Mouse (Mus musculus): ENCODE measurements around the gene Dnah5.

DNA sequence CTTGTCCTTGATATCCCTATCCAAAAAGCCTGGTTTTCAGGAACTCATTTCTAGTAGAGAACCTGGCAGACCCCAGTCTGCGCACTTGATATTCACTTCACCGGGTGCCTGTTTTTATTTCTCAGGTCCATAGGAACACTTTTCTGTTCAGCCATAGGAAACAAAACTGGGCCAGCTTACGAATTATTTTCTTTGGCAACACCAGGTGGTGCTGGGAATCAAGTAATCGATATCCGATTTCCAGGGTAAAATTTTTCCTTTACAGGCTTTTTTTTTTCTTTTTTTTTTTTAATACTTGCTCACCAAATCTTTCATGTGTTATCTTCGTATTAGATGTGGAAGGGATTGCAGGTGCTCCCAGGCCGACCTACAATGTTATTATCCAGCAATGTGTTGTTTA is 119.0 kb downstream of the Dnah5 start:
- TF ChIP-seq CTCF (IDR thresholded peaks at IDR 0.05; ENCODE audit: extremely low read depth, insufficient read depth, low read length) (no peak), POLR2A (IDR thresholded peaks at IDR 0.05; ENCODE audit: extremely low read depth, insufficient read depth, low read length) (no peak)

Measured in cortical plate, adult 2 months (tissue).